Comparison of ENCODE assay signal across 20 mouse cellular contexts in genomic region chr8:124943801-124944200, GRCm38 (mm10).
"Had no signal": no experiment of that assay in that cellular context is flagged by ENCODE, and none has a peak within 500 bp of the region (broad histone marks: within the 10 kb centered on the region; RNA-seq: fewer than 3 reads in every experiment).

No protein-coding gene starts in this region.

- H3K27me3 ChIP-seq: midbrain, embryonic 15.5 days; neural tube, embryonic 15.5 days had no signal

- DNase-seq: kidney, postnatal 25 days; layer of hippocampus, postnatal 36 days; liver, embryonic 13.5 days; lung, adult 2 months; lung, postnatal 14 days; lung, postnatal 4 days; right cerebral cortex, adult 18-20 months; right cerebral cortex, postnatal 14 days; right cerebral cortex, postnatal 4 days; thymus, adult 2 months; thymus, postnatal 14 days; thymus, postnatal 4 days had no signal

- H3K9me3 ChIP-seq: liver, embryonic 13.5 days; midbrain, embryonic 15.5 days; neural tube, embryonic 15.5 days had no signal

- H3K9ac ChIP-seq: liver, embryonic 13.5 days; midbrain, embryonic 15.5 days; neural tube, embryonic 15.5 days had no signal

- H3K4me3 ChIP-seq: layer of hippocampus, adult 2 months; left cerebral cortex, adult 2 months; liver, embryonic 13.5 days; midbrain, embryonic 15.5 days; myocyte; neural tube, embryonic 15.5 days had no signal

- H3K27ac ChIP-seq: kidney, postnatal 0 days; layer of hippocampus, adult 2 months; left cerebral cortex, adult 2 months; liver, embryonic 13.5 days; midbrain, embryonic 15.5 days; neural tube, embryonic 15.5 days; stomach, postnatal 0 days had no signal

- H3K4me2 ChIP-seq: liver, embryonic 13.5 days; midbrain, embryonic 11.5 days; neural tube, embryonic 15.5 days had no signal

- ATAC-seq: midbrain, embryonic 15.5 days had no signal
